Mouse (Mus musculus) C2C12 (cell line): ENCODE results near the gene Ifit2.
"Not testable (repeated sequence)": the region's sequence is repeated elsewhere in the genome, so short reads cannot be mapped to it uniquely, and the experiment has no call there.

Source experiments
- CEBPB ChIP-seq: IDR thresholded peaks from one replicate; pipeline ENCODE4 v1.6.1; 2011; ENCODE audit warnings: low read depth, mild to moderate bottlenecking, control low read depth, moderate library complexity
- CTCF ChIP-seq: IDR thresholded peaks from one replicate; pipeline ENCODE4 v1.5.1; 2011; ENCODE audit not compliant: control insufficient read depth, insufficient read depth, insufficient read length
- FOSL1 ChIP-seq: IDR thresholded peaks from one replicate; pipeline ENCODE4 v1.8.0; 2011; ENCODE audit warnings: mild to moderate bottlenecking, low read length; ENCODE audit not compliant: poor library complexity, insufficient read depth, severe bottlenecking
- MAX ChIP-seq: IDR thresholded peaks from one replicate; pipeline ENCODE4 v1.6.1; 2011; ENCODE audit warnings: mild to moderate bottlenecking, control low read depth
- MYOD1 ChIP-seq: IDR thresholded peaks from one replicate; pipeline ENCODE4 v1.6.1; 2011; ENCODE audit warnings: low read depth; ENCODE audit not compliant: control insufficient read depth, insufficient read length

GRCm38 (mm10) chr19:34582696-34583095 is 32.2 kb downstream of the Ifit2 start:
- not testable (repeated sequence) for TF ChIP-seq CTCF, MYOD1, MAX, CEBPB, FOSL1
